Mouse (Mus musculus): ENCODE data around the gene Nos2. TPM values are rescaled to one million over a fixed set of nuclear protein-coding genes. Genes with fewer than 3 reads are reported as not detected.

Gene Nos2
- total RNA-seq (2017) = not detected in 3 replicates

DNA sequence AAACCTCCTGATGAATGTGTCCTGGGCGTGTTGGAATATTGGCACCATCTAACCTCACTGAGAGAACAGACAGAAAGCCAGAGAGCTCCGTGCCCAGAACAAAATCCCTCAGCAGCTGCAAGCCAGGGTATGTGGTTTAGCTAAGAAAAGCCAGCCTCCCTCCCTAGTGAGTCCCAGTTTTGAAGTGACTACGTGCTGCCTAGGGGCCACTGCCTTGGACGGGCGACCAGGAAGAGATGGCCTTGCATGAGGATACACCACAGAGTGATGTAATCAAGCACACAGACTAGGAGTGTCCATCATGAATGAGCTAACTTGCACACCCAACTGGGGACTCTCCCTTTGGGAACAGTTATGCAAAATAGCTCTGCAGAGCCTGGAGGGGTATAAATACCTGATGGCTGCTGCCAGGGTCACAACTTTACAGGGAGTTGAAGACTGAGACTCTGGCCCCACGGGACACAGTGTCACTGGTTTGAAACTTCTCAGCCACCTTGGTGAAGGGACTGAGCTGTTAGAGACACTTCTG, at the start of gene Nos2:
Gene Nos2 (plus strand): TSS at position 377 of the 529 bp plus-strand sequence.
- ATAC-seq (replicated peaks; ENCODE audit: insufficient number of reproducible peaks, low FRiP score, low TSS enrichment, poor library complexity, severe bottlenecking) = no peak

DNA sequence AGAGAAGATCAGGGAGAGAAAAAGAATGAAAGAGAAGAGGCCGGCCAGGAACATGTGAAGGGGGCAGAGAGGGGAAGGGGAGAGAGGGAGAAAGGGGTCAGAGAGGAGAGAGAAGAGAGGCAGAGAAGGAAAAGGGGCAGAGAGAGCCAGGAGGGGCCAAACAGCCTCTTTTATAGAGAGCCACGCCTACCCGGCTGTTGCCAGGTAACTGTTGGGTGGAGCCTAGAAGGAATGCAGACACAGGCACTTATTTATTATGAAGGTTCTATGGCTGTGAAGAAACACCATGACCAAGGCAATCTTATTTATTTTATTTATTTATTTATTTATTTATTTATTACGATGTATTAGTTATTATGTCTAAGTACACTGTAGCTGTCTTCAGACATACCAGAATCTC, 49.7 kb upstream of the Nos2 start:
- no peak for ATAC-seq (replicated peaks; ENCODE audit: insufficient number of reproducible peaks, low FRiP score, low TSS enrichment, poor library complexity, severe bottlenecking)

DNA sequence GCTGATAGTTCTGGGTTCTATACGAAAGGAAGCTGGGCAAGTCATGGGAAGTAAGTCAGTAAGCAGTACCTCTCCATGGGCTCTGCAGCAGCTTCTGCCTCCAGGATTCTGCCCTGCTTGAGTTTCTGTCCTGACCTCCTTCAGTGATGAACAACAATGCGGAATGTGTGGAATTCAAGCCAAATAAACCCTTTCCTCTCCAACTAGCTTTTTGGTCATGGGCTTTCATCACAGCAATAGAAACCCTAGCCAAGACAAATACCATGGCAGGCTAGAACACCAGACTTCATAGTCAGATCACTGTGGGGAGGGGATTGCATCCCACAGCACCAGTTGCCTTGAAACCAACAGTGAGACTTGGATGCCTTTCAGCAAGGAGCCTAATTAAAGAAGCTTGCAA, 47.8 kb upstream of the Nos2 start:
- ATAC-seq (replicated peaks; ENCODE audit: insufficient number of reproducible peaks, low FRiP score, low TSS enrichment, poor library complexity, severe bottlenecking) = no peak

DNA sequence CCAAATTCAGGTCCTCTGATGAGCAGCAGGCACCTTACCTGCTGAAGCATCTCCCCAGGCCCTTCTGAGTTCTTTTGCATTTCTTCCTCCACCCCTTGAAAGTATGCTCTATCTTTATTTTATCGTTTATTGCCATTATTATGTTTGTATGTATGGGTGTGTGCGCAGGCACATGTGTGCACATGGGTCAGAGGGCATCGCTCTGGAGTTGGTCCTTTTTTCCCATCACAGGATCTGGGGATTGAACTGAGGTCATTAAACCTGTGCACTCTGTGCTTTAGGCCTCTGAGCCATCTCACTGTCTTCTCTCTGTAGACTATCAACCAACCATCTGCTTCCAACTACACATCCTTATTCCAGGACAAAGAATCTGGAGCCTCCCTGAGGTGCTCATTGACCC, 40.9 kb upstream of the Nos2 start:
- ATAC-seq (replicated peaks; ENCODE audit: insufficient number of reproducible peaks, low FRiP score, low TSS enrichment, poor library complexity, severe bottlenecking) = no peak

DNA sequence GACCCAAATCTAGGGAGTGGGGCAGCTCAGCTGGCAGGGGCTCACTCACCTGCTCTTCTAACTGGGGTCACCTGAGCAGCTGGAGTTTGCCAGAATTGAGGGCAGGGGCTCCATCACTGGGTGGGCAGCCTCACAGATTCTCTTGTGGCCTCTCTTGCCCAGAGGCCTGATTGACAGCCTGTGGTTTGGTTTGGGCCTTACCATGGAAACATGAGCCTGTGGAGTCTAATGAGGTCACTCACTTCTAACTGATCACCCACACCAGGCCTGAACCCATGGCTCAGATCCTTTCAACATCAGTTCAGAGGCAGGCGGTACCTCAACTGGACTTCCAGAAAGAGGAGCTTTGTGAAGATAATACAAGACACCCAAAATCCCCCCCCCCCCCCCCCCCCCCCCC, 33.9 kb upstream of the Nos2 start:
- ATAC-seq (replicated peaks; ENCODE audit: insufficient number of reproducible peaks, low FRiP score, low TSS enrichment, poor library complexity, severe bottlenecking) = no peak

DNA sequence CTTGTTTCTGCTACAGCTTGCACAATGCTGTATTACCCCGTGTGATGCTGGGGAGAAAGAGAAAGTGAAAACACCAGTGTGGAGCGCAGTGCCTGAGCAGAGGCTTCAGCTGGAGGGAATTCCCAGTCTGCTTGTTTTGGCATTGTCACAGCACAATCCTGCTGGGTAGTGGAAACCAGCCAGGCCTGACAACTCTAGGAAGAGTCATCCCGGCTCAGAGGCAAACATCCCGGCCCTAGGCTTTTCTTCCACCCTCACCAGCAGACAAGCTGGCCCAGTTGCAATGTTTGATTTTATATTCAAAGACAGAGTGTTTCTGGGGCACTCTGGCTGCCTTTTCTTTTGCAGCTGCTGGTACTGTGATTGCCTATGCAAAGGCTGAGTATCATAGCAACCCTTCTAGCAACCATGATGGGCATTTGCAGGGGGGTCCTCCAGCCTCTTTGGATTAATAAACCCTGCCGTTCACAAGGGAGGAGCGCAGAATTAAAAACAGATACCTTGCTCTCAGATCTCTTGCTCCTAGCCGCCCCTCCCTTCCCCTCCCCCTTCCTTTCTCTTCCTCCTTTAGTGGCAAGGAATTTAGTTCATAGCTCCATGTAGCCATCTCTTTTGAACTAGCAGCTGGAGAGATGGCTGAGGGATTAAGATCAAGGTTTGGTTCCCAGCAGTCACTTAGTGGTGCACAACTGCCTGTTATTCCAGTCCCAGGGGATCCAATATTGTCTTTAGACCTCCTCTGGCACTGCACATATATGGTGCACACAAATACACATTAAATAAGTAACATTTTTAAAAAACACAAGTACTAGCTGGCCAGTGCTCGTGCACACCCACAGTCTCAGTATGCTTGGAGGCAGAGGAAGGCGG, 33.2 kb upstream of the Nos2 start:
- ATAC-seq (replicated peaks; ENCODE audit: insufficient number of reproducible peaks, low FRiP score, low TSS enrichment, poor library complexity, severe bottlenecking) = peak; percentile 68; the same call in 1 of the 2 replicates

DNA sequence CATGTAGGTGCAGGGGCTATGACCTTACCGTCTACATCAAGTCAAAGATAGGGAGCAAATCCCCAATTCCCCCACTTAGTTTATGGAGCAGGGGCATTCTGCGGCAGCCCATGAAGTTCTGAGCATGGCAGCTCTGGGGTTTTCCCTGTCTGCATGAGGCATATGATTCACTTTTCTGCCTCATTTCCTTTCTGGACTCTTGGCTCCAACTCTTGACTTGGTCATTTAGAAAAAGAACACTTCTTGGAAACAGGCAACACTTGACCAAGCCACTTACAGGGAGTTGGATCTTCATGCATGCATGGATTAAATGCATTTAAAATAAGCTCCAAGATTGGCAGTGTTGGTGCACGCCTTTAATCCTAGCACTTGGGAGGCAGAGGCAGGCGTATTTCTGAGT, 31.4 kb upstream of the Nos2 start:
- ATAC-seq (replicated peaks; ENCODE audit: insufficient number of reproducible peaks, low FRiP score, low TSS enrichment, poor library complexity, severe bottlenecking) = no peak

DNA sequence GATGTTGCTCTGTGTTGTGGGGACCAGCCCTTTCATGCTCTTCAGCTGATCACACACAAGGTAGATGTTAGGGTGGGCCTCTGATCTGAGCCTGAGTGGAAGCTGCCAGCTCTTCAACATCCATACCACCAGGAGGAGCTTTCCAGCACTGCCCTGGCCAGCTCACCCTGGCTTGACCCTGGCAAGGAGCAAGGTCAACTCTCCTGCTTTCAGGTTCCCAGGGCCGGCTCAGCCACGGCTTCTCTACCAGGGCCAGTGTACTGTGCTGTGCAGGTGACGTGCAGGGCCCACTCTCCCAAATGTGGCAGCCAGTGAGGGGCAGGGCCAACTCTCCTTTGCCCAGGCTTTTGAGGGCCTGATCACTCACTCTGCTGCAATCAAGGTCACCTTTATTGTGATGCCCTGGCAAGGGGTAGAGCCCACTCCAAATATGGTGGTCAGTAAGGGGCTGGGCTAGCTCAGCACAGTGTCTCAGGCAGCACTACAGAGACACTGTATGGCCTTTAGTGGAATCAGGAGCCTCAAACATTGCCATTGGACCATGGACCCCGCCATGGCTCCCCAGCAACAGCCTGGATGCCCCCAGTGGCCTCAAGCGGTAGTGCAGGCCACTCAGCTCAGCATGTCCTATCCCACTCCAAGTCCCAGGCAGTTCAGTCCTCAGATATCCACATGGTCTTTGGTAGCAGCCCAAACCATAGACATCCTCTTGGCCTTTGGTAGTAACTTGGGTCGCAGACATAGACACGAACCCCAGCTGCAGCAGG, 24.0 kb upstream of the Nos2 start:
- peak; percentile 86 for ATAC-seq (replicated peaks; ENCODE audit: insufficient number of reproducible peaks, low FRiP score, low TSS enrichment, poor library complexity, severe bottlenecking)

DNA sequence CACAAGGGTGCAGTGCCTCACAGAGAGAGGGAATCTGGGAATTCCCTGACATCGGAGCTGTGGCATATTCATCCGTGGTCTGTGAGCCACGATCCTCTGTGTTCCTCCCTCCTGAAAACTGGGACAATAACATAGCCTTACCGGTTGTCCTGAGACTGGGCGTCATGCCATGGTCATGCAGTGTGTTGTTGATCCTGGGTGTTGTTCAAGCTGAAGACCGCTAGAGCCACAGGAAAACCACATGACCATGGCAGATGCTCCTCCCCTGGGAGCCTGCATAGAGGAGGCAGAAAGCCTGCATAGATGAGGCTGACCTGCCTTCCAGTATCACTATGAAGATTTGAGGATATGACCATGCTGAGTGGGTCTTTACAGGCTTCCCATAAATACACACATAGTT, 5.1 kb upstream of the Nos2 start:
- ATAC-seq (replicated peaks; ENCODE audit: insufficient number of reproducible peaks, low FRiP score, low TSS enrichment, poor library complexity, severe bottlenecking) = no peak

DNA sequence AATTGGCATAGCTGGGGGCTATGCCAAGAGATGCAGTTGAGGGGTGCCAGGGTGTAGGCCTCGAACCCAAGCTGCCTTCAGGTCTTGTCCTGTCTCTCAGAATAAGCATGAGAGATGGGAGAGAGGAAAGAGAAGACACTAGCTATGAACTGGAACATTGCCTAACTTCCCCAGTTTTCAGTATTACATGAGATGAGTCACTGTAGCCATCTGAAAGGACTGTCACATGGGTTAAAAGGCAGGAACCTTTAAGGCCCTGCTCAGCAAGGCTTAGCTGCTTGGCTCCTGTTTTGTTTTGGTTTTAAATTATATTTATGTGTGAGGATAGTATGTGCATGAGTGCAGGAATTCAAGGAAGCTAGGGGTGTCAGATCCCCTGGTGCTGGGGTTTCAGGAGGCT, 4.2 kb upstream of the Nos2 start:
- ATAC-seq (replicated peaks; ENCODE audit: insufficient number of reproducible peaks, low FRiP score, low TSS enrichment, poor library complexity, severe bottlenecking) = no peak

DNA sequence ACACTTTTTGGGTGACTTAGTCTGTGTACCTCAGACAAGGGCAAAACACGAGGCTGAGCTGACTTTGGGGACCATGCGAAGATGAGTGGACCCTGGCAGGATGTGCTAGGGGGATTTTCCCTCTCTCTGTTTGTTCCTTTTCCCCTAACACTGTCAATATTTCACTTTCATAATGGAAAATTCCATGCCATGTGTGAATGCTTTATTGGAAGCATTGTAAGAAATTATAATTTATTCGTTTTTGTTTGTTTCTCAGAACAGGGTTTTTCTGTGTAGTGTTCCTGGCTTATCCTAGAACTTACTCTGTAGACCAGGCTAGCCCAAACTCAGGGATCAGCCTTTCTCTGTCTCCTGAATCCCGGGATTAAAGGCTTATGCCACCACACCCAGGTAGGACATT, 842 bp upstream of the Nos2 start:
- no peak for ATAC-seq (replicated peaks; ENCODE audit: insufficient number of reproducible peaks, low FRiP score, low TSS enrichment, poor library complexity, severe bottlenecking)

DNA sequence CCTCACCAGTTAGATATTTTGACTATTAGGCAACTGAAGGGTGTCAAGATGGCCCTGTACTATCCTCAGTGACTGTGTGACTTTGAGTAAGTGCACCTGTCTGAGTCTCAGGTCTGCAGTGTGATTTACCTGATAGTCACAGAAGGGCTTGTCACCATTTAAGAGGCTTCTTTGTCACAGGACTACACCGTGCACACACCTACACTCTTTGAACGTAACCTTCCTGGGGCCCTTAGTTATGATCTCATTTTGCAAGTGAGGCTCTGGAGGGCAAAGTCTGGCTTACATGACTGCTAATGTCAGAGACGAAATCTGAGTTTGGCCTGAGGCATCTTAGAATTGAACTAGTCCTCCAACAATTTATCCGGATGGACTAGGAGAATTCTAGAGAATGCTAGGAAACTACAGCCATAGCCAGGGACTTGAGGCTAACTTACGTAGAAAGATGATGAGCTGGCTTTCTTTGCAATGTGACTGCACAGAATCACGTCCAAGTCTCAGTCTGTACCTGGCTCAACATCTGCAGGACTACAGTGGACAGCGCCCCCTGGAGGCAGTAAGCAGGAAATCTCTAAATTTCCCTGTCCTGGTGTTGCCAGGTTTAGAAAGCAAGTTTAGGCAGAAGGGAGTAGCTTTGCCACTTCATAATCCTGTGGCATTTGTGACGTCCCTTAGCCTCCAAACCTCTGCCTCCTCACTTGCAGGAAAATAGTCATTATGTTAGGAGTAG, 2.3 kb downstream of the Nos2 start:
- peak; percentile 45; the same call in 1 of the 2 replicates for ATAC-seq (replicated peaks; ENCODE audit: insufficient number of reproducible peaks, low FRiP score, low TSS enrichment, poor library complexity, severe bottlenecking)

DNA sequence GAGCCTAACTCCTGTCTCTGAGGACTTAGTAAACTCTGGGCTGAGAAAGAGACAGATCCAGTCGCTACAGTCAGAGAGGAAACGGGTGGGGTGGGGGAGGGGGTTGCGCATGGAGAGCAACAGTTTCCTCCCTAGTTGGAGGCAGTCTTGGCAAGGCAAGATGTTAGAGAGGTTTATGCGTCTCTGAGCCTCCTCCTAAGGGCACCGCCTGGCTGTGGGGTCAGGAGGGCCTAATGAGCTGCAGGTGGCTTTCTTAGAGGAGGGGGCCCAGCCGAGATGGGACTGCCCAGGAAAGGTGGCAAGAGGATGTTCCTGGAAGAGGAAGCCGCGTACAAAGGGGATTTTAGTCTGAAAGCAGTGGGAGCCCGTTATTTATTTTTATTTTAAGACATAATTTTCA, 3.5 kb downstream of the Nos2 start:
- no peak for ATAC-seq (replicated peaks; ENCODE audit: insufficient number of reproducible peaks, low FRiP score, low TSS enrichment, poor library complexity, severe bottlenecking)

DNA sequence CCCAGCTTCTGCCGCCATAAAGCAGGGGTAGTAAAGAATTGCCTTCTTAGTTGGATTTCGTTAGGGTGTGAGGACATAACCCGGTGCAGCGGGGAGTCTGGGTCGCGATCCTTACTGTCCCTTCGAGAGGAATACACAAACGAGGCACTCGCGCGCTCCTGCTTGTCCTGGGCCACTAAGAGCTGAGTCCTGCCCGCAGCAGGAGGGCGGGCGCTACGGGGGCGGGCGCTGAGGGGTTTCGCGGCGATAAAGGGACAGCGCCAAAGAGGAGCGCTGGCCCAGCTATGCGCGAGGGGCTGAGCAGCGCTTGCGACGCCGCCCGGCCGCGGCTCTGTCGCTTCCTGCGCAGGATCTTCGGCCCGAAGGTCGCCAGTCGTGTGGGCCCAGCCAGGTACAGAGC, 4.3 kb downstream of the Nos2 start:
- ATAC-seq (replicated peaks; ENCODE audit: insufficient number of reproducible peaks, low FRiP score, low TSS enrichment, poor library complexity, severe bottlenecking) = no peak

DNA sequence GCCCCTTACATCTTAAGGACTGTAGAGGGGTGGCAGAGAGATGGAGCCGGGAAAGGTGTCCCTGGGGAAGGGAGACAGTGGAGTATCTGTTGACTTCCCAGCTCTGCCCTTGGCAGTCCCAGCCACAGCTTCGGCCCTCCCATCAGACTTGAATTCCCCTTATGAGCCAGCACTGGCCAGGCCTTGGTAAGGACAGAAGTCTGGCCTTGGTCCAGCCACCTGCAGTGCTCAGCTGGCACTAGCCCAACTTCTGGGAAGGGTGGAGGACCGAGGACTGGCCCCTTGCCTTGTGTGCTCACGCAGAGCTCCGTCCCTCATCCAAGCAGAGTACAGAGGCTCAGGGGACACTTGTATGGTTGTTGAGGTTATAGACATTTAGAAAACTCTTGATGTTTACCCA, 8.8 kb downstream of the Nos2 start:
- ATAC-seq (replicated peaks; ENCODE audit: insufficient number of reproducible peaks, low FRiP score, low TSS enrichment, poor library complexity, severe bottlenecking) = no peak

DNA sequence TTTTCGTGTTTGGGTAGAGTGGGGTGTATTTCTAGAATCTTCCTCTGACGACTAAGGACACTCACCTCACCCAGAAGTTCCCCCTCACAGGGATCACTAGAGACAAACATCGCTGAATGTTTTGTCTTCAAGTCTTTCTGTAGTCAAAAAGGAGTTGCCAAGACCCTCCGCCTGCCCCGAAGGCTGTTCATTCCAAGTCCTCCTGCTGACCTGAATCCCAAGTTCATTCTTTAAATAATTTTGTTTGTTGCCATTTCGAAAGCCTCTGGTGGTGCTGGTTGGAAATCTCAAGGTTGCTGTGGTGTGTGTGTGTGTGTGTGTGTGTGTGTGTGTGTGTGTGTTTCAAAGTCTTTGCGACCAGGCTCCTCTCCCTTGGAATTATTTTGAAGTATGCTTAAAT, 13.7 kb downstream of the Nos2 start:
- ATAC-seq (replicated peaks; ENCODE audit: insufficient number of reproducible peaks, low FRiP score, low TSS enrichment, poor library complexity, severe bottlenecking) = no peak

DNA sequence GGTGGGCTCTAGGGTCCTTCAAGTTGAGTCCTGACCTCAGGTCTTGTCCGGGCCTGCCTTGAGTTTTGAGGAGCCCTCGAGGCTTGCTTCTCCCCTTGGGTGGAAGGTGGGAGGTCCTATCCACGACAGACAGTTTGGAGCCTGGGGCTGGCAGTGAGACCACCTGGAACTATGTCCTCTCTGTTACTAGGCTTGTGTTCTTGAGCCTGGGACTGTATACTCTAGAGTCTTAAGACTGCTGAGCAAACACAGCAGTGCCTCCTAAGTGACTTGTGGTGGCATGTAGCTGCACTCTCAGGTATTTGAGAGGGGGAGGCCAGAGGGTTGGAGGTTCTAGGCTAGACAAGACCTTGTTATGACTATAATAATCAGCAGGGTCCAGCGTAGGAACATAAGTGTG, 14.1 kb downstream of the Nos2 start:
- no peak for ATAC-seq (replicated peaks; ENCODE audit: insufficient number of reproducible peaks, low FRiP score, low TSS enrichment, poor library complexity, severe bottlenecking)

DNA sequence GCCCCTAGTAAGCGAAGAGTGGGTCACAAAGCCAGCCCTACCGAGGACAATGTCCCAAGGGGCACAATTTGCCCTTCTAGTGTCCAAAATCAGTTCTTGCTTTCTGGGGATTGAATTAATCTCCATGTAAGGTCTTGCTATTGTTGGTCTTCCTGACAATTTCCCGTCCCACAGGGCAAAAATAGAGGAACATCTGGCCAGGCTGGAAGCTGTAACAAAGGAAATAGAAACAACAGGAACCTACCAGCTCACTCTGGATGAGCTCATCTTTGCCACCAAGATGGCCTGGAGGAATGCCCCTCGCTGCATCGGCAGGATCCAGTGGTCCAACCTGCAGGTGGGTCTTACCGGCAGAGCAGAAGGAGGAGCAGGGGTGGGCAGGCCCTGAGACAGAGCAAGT, 14.6 kb downstream of the Nos2 start:
- ATAC-seq (replicated peaks; ENCODE audit: insufficient number of reproducible peaks, low FRiP score, low TSS enrichment, poor library complexity, severe bottlenecking) = no peak

DNA sequence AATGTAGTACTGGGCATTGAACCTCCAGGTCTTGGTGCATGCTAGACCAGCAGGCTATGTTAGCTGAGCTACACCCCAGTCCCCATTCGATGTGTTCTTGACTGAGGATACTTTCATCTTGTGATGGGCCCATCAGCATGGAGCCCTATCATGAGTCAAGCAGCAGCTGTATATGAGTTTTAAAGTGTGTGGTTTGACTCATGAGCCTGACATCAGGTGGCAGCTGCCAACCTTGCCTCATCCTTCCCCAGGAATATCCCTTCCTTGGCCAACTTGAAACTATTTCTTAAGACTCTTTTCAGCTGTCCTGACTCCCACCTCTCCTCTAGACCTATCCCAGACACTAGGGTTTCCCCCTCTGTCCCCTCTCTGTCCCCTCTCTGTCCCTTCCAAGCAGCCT, 22.5 kb downstream of the Nos2 start:
- no peak for ATAC-seq (replicated peaks; ENCODE audit: insufficient number of reproducible peaks, low FRiP score, low TSS enrichment, poor library complexity, severe bottlenecking)

All from monocyte, adult 5-6 weeks (primary cell).